Comparison of ENCODE assay signal across 16 mouse cellular contexts in genomic region chr14:100508087-100508486, GRCm38 (mm10).
"Had no signal": no experiment of that assay in that cellular context is flagged by ENCODE, and none has a peak within 500 bp of the region (broad histone marks: within the 10 kb centered on the region; RNA-seq: fewer than 3 reads in every experiment).

No protein-coding gene starts in this region.

- H3K9ac ChIP-seq: neural tube, embryonic 12.5 days; neural tube, embryonic 13.5 days; neural tube, embryonic 15.5 days; stomach, embryonic 15.5 days had no signal

- H3K27me3 ChIP-seq: neural tube, embryonic 12.5 days; neural tube, embryonic 13.5 days; neural tube, embryonic 15.5 days; stomach, embryonic 15.5 days had no signal

- H3K27ac ChIP-seq: neural tube, embryonic 12.5 days; neural tube, embryonic 13.5 days; neural tube, embryonic 15.5 days; stomach, embryonic 15.5 days; stomach, postnatal 0 days had no signal

- DNase-seq: right cerebral cortex, adult 18-20 months; right cerebral cortex, postnatal 14 days; right cerebral cortex, postnatal 25 days; right cerebral cortex, postnatal 4 days; spleen, adult 18-20 months; thymus, adult 18-20 months; thymus, adult 2 months; thymus, postnatal 14 days; thymus, postnatal 25 days; thymus, postnatal 36 days; thymus, postnatal 4 days had no signal

- H3K4me2 ChIP-seq: neural tube, embryonic 12.5 days; neural tube, embryonic 13.5 days; neural tube, embryonic 15.5 days; stomach, embryonic 15.5 days had no signal

- H3K36me3 ChIP-seq: neural tube, embryonic 12.5 days; neural tube, embryonic 13.5 days; neural tube, embryonic 15.5 days; stomach, embryonic 15.5 days had no signal

- H3K4me3 ChIP-seq: neural tube, embryonic 12.5 days; neural tube, embryonic 13.5 days; neural tube, embryonic 15.5 days; stomach, embryonic 15.5 days had no signal

- H3K9me3 ChIP-seq: neural tube, embryonic 12.5 days; neural tube, embryonic 13.5 days; neural tube, embryonic 15.5 days; stomach, embryonic 15.5 days had no signal

- H3K4me1 ChIP-seq: neural tube, embryonic 12.5 days; neural tube, embryonic 13.5 days; neural tube, embryonic 15.5 days; stomach, embryonic 15.5 days had no signal
